Mouse (Mus musculus): ENCODE results near the gene Ntn1. TPM values are rescaled to one million over a fixed set of nuclear protein-coding genes. Genes with fewer than 3 reads are reported as not detected.

Gene Ntn1
- total RNA-seq, 2 experiments from 2014 or later, result 5.9 to 7.2 TPM

GRCm38 (mm10) chr11:68356901-68357300 lies 43.7 kb downstream of the Ntn1 start:
- DNase-seq (ENCODE audit: low spot score in 2 of 2), result no peak
- Histone ChIP-seq H3K27ac (no peak overlapping the region), H3K4me3 (no peak overlapping the region)
- no peak for TF ChIP-seq CTCF (conservative IDR thresholded peaks at IDR 0.05)

- no peak overlapping the region for H3K27ac ChIP-seq
- DNase-seq (ENCODE audit: low spot score in 2 of 2), result no peak
- no peak overlapping the region for H3K4me3 ChIP-seq
- no peak for TF ChIP-seq CTCF (conservative IDR thresholded peaks at IDR 0.05)
These were observed 45.1 kb downstream of the Ntn1 start for GRCm38 (mm10) chr11:68355561-68355960.

DNA sequence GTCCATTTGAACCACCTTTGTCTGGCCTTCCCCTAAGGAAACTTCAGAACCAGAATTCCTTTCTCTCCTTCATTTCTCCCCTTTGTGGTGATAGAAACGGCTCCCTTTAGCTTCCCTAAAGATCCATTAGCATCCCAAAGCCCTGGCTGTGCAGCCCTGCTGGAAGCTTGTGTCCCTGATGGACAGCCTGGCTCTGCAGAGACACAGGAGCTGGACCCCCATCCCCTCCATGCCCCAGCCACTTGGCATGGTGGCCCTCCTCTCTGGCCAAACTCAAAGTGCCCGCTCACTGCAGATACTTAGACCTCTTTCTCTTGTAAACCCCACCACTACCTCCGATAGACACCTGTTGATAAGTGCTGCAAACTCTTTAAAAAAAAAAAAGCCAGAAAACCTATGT lies 45.8 kb downstream of the Ntn1 start:
- H3K27ac ChIP-seq, result no peak overlapping the region
- TF ChIP-seq CTCF (conservative IDR thresholded peaks at IDR 0.05), result no peak
- H3K4me3 ChIP-seq, result no peak overlapping the region
- DNase-seq (ENCODE audit: low spot score in 2 of 2), result no peak

GRCm38 (mm10) chr11:68352236-68352635 lies 48.4 kb downstream of the Ntn1 start:
- Histone ChIP-seq H3K27ac (no peak overlapping the region), H3K4me3 (no peak overlapping the region)
- no peak for TF ChIP-seq CTCF (conservative IDR thresholded peaks at IDR 0.05)
- no peak for DNase-seq (ENCODE audit: low spot score in 2 of 2)

DNA sequence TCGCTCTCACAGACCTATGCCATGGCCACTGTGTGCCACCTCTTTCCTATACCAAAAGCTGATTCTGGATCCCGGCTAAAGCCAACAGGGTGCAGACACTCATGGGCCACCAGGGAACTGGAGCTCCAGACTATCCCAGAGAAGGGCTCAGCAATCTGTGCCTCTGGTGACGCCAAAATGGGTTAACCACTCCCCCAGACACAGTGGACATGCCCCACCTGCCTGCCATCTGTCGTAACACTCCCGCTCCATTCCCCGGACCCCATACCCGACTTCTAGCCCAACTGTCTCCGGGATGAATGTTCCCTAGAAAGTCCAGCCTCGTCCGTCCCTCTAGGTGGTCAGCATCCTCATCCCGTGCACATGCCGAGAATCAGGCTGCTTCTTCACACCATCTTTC lies 51.8 kb downstream of the Ntn1 start:
- TF ChIP-seq CTCF (conservative IDR thresholded peaks at IDR 0.05), result no peak
- DNase-seq (ENCODE audit: low spot score in 2 of 2), result no peak
- Histone ChIP-seq H3K27ac (no peak overlapping the region), H3K4me3 (no peak overlapping the region)

- DNase-seq (ENCODE audit: low spot score in 2 of 2), result no peak
- H3K4me3 ChIP-seq, result no peak overlapping the region
- TF ChIP-seq CTCF (conservative IDR thresholded peaks at IDR 0.05), result no peak
- H3K27ac ChIP-seq, result no peak overlapping the region
These were observed 52.5 kb downstream of the Ntn1 start for GRCm38 (mm10) chr11:68348083-68348482.

DNA sequence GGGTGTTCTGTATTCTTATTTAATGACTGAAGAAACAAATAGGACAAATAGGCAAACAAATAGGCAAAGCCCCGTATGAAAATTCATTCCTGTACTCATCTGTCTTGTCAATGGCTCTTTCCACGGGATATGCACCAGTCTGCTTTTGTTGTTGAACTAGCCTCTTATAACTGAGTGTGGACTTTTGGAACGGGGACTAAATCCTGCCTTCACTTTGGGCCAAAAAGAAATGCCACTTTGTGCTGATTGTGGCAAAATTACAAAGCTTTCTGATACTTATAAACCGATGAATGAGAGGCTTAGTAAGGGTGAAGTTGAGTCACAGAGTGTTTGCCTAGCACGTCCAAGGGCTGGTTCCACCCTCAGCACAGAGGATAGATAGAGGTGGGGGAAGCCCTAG lies 53.1 kb downstream of the Ntn1 start:
- DNase-seq (ENCODE audit: low spot score in 2 of 2), result no peak
- no peak overlapping the region for H3K4me3 ChIP-seq
- H3K27ac ChIP-seq, result no peak overlapping the region
- TF ChIP-seq CTCF (conservative IDR thresholded peaks at IDR 0.05), result no peak

DNA sequence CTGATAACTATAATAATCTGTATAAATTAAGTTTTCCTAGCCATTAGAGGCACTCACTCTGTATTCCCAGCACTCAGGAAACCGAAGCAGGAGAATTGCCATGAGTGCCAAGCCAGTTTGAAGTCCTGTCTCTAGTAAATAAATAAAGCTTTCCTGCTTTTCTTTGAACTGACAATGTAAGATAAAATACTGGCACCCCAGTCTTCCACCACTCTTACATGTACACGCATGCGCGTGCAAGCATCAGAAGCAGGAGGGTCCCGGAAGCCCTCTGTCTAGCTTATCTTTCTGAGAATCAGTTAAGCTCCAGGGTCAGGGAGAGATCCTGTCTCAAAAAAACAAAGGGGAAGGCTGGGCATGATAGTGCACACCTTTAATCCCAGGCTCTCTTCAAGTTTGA lies 54.5 kb downstream of the Ntn1 start:
- no peak for TF ChIP-seq CTCF (conservative IDR thresholded peaks at IDR 0.05)
- no peak overlapping the region for H3K27ac ChIP-seq
- no peak for DNase-seq (ENCODE audit: low spot score in 2 of 2)
- H3K4me3 ChIP-seq, result no peak overlapping the region

GRCm38 (mm10) chr11:68344221-68344620 lies 56.4 kb downstream of the Ntn1 start:
- Histone ChIP-seq H3K27ac (no peak overlapping the region), H3K4me3 (no peak overlapping the region)
- DNase-seq (ENCODE audit: low spot score in 2 of 2), result no peak
- TF ChIP-seq CTCF (conservative IDR thresholded peaks at IDR 0.05), result no peak

GRCm38 (mm10) chr11:68342761-68343160 lies 57.9 kb downstream of the Ntn1 start:
- H3K4me3 ChIP-seq, result no peak overlapping the region
- no peak overlapping the region for H3K27ac ChIP-seq
- no peak for TF ChIP-seq CTCF (conservative IDR thresholded peaks at IDR 0.05)
- DNase-seq (ENCODE audit: low spot score in 2 of 2), result no peak

DNA sequence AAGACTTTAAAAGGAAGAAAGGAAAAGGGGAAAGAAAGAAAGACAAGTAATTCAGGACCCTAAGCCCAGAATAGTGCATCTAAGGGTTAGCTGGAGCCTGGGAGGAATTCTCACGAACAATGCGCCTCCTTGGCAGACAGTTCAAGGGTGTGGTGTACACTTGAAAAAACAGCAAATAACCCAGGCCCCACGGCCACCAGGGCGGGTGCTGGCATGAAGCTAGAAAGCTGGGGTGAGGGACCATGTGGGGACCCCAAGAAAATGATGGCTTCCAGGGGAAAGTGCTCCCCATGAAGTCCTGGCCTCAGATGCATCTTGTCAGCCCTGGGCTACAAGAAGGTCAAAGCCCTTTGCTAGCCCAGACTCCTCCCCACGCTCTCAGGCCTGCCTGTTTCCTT lies 58.6 kb downstream of the Ntn1 start:
- Histone ChIP-seq H3K4me3 (no peak overlapping the region), H3K27ac (no peak overlapping the region; the same call in 1 of the 2 replicates)
- TF ChIP-seq CTCF (conservative IDR thresholded peaks at IDR 0.05), result no peak
- no peak for DNase-seq (ENCODE audit: low spot score in 2 of 2)

DNA sequence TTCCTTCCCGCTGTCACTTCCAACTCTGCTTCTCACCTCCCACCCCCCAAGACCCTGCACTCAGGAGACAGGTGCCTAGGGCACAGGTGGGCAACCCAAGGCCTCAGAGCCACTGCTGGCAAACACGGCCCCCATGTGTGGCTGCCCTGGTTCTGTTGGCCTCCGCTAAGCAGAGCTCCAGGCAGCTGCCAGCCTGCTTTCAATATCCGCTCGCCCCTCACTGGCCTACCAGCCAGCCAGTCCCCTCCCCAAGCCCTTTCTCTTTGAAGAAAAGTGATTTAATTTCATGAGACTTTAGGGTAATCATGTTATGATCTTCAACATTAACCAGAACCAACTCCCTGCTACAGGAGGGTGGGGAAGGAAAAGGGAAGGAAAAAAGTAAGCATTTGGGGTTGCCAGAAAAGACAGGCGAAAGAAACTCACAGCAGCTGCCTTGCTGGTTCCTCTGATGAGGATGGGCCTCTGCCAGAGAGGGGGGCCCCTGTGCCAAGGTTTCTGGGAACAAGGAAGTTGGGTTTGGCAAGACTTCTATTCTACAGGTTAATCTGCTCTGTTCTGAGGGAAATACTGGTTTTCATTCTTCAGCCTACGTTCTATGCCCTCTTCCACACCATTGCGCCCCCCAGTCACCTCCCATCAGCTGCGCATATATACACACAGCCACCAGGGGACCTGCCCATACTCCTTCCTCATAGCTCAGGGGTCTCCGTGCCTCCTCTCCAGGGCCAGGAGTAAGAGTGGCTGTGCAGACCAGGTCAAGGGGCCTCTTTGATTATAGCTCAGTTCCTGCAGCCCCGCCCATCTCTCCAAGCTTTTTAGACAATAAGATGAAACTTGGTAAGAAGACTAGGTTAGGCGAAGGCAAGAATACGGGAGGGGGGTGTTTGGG lies 59.3 kb downstream of the Ntn1 start:
- DNase-seq (ENCODE audit: low spot score in 2 of 2), result peak in 1 of 2 experiments; percentile 19
- Histone ChIP-seq H3K4me3 (no peak overlapping the region), H3K27ac (peak overlapping the region; percentile 5; the same call in 1 of the 2 replicates)
- no peak; the same call in 1 of the 2 replicates for TF ChIP-seq CTCF (conservative IDR thresholded peaks at IDR 0.05)

DNA sequence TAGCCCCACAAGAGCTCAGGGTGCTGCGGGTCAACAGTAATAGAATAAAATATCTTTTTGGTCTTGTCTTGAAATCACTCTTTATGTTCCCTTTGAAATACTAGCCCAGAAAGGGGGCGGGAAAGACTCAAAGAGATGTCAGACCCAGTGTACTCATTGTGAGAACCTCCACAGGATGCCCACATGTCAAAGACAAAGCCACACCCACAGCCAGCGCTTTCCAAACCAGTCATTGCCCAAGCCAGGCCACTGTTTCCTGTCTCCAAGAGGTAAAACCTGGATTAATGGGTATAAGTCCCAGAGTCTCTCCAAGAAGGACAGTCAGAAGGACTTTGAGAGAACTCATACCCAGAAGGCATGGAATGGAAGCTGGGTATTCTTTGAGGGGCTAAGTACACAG lies 60.3 kb downstream of the Ntn1 start:
- no peak for TF ChIP-seq CTCF (conservative IDR thresholded peaks at IDR 0.05)

DNA sequence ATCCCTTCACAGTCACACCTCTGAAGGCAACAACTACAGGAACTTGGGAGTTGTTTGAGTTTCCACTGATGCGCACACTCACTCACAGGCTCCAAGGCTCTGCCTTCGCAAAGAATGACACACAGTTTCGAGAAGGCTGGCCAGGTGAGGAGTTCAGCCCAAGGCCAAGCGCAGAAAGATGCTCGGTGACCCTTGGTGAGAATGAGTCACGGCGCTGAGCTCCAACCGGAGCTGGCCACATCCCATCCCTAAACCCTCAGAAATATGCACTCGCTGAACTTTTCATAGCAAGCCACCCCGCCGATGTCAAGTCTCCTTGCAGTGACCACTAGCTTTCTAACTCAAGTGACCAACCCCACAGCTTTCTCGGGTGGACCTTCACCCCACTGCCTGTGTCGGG lies 60.8 kb downstream of the Ntn1 start:
- TF ChIP-seq CTCF (conservative IDR thresholded peaks at IDR 0.05), result no peak
- Histone ChIP-seq H3K27ac (no peak overlapping the region), H3K4me3 (no peak overlapping the region)
- no peak for DNase-seq (ENCODE audit: low spot score in 2 of 2)

More for the DNA sequence above, 60.3 kb downstream of the Ntn1 start:
- Histone ChIP-seq H3K4me3 (no peak overlapping the region), H3K27ac (no peak overlapping the region)
- DNase-seq (ENCODE audit: low spot score in 2 of 2), result no peak

All from layer of hippocampus, adult 2 months (tissue).